Mouse (Mus musculus): ENCODE measurements around the gene Bcorl1.

The Bcorl1 gene

DNA sequence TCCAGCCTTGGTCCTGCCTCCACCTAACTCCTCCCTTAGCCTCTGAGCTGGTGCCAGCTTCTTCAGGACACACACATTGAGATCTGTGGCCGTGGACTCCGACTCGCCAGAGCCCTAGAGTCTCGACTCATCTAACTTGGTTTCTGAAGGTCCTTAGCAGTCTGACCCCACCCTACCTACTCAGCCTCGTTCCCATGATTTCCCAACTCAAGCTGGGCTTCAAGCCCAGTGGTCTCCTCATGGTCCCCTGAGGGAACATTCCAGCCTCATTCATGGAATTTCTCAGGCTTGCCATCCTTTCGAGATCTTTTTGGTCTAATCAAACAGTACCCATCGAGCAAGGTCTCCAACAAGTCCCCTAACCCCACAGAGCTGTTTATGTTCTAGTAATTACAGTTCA lies 100.8 kb downstream of the Bcorl1 start:
- no peak for DNase-seq (ENCODE audit: inconsistent ontology term)

DNA sequence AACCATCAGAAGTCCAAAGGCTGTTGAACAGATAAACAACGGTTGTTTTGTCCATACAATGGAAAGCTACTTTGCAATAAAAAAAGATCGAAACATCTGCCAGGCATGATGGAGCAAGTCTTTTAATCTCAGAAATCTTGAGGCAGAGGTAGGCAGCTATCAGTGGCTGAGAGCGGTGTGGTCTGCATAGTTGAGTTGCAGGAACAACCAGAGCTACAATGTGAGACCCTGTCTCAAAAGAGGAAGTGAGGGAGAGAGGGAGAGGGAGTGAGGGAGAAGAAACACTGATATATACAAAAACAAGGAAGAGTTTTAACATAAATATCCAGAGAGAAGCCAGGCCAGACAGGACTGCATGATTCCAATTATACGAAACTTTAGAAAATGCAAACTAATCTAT lies 103.5 kb downstream of the Bcorl1 start:
- no peak for DNase-seq (ENCODE audit: inconsistent ontology term)

GRCm38 (mm10) chrX:48449646-48450045 lies 108.5 kb downstream of the Bcorl1 start:
- no peak for DNase-seq (ENCODE audit: inconsistent ontology term)

DNA sequence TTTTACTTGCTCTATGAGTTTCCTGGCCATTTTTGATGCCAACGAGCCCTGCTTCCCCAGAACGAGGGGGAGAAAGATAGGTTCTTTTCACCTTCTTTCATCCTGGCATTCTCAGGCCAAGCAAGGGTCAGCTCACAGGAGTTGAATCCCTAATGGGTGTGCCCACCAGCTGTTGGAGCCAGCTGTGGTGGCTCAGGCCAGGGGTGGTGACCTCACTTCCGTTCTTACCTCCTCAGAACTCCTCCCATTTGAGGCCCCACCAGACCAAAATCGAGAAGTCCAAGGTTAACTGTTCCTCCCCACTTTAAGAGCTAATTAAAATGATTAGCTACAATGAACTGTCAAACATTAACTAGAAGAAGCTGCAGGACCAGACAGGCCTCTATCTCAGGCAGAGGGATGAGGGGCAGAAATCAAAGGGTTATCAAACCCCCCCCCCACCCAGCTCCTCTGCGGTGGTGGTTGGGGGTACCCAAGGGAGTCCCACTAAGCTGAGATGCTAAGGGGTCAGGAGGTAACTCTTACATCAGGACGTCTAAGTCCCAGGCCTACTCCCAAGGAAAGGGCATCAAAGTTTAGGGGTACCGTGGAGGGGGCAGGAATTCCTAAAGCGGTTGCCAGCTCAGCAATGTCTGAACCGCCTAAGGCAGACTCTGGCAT lies 111.2 kb downstream of the Bcorl1 start:
- no peak for DNase-seq (ENCODE audit: inconsistent ontology term)

- DNase-seq (ENCODE audit: inconsistent ontology term), result peak; percentile 23
Observed at GRCm38 (mm10) chrX:48452931-48453673, 111.9 kb downstream of the Bcorl1 start.

GRCm38 (mm10) chrX:48453736-48454494 lies 112.8 kb downstream of the Bcorl1 start:
- DNase-seq (ENCODE audit: inconsistent ontology term), result peak; percentile 77

DNA sequence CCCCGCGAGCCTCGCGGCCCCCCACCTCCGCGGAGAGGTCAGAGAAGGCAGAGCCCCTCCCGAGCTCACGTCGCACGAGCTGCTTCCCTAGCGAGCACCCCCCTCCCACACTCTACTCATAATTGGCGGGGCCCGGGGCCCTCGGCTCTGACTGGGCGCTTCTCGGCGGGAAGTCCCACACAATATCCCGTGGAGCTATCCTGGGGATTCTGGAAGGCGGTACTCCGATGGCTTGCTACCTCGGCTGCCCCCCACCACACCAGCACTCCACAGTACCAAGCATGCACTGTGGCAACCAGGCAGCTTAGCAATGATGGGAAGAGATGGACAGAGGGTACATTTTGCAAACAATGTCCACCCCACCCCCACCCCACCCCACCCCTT lies 113.3 kb downstream of the Bcorl1 start:
- no peak for DNase-seq (ENCODE audit: inconsistent ontology term)

DNA sequence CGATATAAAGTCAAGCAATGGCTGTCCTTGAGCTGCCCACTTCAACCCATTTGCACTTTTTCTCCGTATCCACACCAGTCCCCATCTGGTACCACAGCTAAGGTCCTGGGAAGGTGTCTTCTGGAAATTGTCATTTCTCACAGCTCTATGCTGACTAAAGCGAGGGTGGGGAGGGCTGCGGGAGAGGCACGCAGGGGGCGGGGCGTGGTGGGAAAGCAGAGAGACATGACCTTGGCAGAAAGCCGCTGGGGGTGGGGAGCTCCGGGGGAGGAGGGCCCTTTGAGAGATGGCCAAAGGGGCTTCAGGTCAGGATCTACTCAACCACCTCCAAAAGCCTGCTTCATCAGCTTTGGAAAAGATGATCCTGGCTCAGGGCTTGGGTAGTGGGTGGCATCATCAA lies 113.9 kb downstream of the Bcorl1 start:
- DNase-seq (ENCODE audit: inconsistent ontology term), result no peak

DNA sequence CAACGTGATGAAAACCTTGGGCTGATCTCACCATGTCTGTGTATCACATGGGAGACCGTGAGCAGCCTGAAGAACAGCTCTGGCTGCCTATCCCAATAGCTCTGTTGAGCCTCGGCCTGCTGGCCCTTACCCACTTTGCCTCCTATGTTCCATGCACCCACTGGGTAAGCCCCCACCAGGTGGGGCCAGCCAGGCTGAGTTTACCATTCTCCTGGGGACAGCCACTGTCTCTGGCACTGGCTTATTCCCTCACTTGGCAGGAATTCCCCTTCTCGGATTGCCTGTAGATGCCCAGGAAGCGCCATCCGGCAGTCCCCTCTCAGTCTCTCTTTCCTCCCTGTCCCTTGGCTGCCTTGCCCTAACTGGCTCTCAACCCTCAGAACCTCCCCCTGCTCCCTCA lies 115.8 kb downstream of the Bcorl1 start:
- no peak for DNase-seq (ENCODE audit: inconsistent ontology term)
